Mouse (Mus musculus) kidney, embryonic 16.5 days (tissue): Measurements from ENCODE around the gene Slc17a5. TPM values are rescaled to one million over a fixed set of nuclear protein-coding genes. Genes with fewer than 3 reads are reported as not detected.

ENCODE experiments used
- ATAC-seq: fragments of 200-750 bp; cut with Nextera tagmentation; 2 replicates; pipeline ENCODE4 v1.8.0; 2017; ENCODE audit warnings: moderate TSS enrichment; ENCODE audit not compliant: low FRiP score, low TSS enrichment
- H3K27ac ChIP-seq: fragments of 300-500 bp; sonication (generic); 2 replicates; pipeline ENCODE4 v1.5.1; 2014; ENCODE audit warnings: low read length
- H3K27me3 ChIP-seq: fragments of 300-500 bp; sonication (generic); 2 replicates; pipeline ENCODE4 v1.6.1; 2014; ENCODE audit warnings: low read length, control low read depth, mixed read lengths; ENCODE audit not compliant: insufficient read depth
- H3K36me3 ChIP-seq: fragments of 300-500 bp; sonication (generic); 2 replicates; pipeline ENCODE4 v1.6.1; 2014; ENCODE audit warnings: low read length, control low read depth, mixed read lengths; ENCODE audit not compliant: insufficient read depth
- H3K4me1 ChIP-seq: fragments of 300-500 bp; sonication (generic); 2 replicates; pipeline ENCODE4 v1.6.1; 2014; ENCODE audit warnings: low read length, control low read depth, mixed read lengths; ENCODE audit not compliant: insufficient read depth
- H3K4me2 ChIP-seq: fragments of 300-500 bp; sonication (generic); replicated peaks from 2 replicates; pipeline ENCODE4 v1.6.1; 2014; ENCODE audit warnings: low read depth, low read length
- H3K4me3 ChIP-seq: fragments of 300-500 bp; sonication (generic); 2 replicates; pipeline ENCODE4 v1.5.1; 2014; ENCODE audit warnings: mild to moderate bottlenecking, low read length
- H3K9ac ChIP-seq: fragments of 300-500 bp; sonication (generic); replicated peaks from 2 replicates; pipeline ENCODE4 v1.6.1; 2014; ENCODE audit warnings: low read length
- H3K9me3 ChIP-seq: fragments of 300-500 bp; sonication (generic); 2 replicates; pipeline ENCODE4 v1.6.1; 2016; ENCODE audit warnings: low read length, control low read depth
- WGBS: fragments of 180-500 bp; shearing (Covaris S2); extraction: QIAGEN DNeasy Blood & Tissue Kit; methylation state at CpG from one replicate; pipeline ENCODE4 v1.1.7; 2014; 5-methylcytosine and 5-hydroxymethylcytosine counted together
- polyA plus RNA-seq: library from polyadenylated mRNA; unstranded; fragments of >200 nt; fragmentation: Nextera tagmentation; extraction: Ambion mirVana; gene quantifications from 2 replicates; pipeline ENCODE4 v1.2.1, GENCODE M21; 2015

Gene Slc17a5
- polyA plus RNA-seq, 1 experiment from 2014 or later, result 18.9 TPM

DNA sequence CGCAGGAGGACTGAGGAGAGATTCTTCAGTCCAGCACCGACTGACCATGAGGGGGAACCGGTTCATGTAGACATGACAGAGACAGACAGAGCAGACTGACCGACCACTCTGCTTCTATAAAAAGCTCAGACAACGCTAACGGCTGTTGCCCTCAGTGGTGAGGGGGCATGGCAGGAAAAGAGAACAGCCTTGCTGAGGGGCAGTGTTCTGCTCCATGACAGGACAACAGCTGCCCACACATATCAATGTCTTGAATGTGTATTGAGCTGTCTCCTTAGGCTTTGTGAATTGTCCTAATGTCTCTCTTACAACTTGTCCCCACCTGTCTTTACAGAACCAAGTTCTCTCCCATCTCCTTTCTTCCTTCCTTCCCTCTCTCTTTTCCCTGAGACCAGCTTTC is 49.4 kb downstream of the Slc17a5 start:
- WGBS, result 35% methylated on average over 6 of the region's 6 CpGs
- H3K9ac ChIP-seq, result no peak overlapping the region
- peak; percentile 72; the same call in 1 of the 2 replicates for ATAC-seq
- no peak overlapping the region for H3K4me3 ChIP-seq
- H3K4me1 ChIP-seq, result no peaks in the 10 kb centered on the region
- no peaks in the 10 kb centered on the region for H3K9me3 ChIP-seq
- H3K27me3 ChIP-seq, result no peaks in the 10 kb centered on the region
- no peak overlapping the region for H3K27ac ChIP-seq
- H3K36me3 ChIP-seq, result no peaks in the 10 kb centered on the region
- H3K4me2 ChIP-seq, result no peak overlapping the region

DNA sequence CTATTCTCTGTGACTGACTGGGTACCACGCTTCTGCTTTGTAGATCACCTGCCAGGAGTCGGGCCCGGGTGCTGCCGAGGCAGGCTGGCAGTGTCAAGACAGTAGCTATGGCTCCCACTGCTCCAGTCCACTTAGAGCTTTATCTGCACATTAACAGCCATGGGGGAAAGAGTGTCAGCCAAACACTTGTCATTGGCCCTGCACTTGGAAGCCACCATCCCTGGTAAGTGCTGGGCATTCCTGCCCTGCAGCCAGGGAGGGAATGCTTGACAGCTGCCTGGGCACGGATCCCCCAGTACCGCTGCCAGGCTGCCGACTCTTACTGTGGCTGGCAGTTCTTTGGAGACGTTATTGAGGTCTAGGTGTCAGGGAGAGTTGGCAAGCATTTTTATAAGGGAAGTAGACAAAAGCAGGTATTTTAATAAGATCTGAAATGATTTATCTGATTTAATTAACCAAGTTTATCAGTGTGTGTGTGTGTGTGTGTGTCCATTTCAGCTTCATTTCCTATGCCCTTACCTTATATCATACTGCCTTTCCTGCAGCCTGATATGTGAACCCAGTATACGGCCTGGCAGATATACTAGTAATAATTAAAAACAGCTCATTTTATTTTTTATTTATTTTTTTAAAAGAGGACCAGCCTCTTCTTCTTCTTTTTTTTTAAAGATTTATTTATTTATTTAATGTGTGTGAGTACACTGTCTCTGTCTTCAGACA is 50.5 kb downstream of the Slc17a5 start:
- H3K4me2 ChIP-seq, result no peak overlapping the region
- H3K27me3 ChIP-seq, result no peaks in the 10 kb centered on the region
- H3K36me3 ChIP-seq, result no peaks in the 10 kb centered on the region
- ATAC-seq, result no peak
- H3K27ac ChIP-seq, result no peak overlapping the region
- H3K9ac ChIP-seq, result no peak overlapping the region
- H3K9me3 ChIP-seq, result no peaks in the 10 kb centered on the region
- no peak overlapping the region for H3K4me3 ChIP-seq
- 90% methylated on average over 9 of the region's 9 CpGs for WGBS
- H3K4me1 ChIP-seq, result peaks cover 4% of the 10 kb centered on the region; the same call in 1 of the 2 replicates

DNA sequence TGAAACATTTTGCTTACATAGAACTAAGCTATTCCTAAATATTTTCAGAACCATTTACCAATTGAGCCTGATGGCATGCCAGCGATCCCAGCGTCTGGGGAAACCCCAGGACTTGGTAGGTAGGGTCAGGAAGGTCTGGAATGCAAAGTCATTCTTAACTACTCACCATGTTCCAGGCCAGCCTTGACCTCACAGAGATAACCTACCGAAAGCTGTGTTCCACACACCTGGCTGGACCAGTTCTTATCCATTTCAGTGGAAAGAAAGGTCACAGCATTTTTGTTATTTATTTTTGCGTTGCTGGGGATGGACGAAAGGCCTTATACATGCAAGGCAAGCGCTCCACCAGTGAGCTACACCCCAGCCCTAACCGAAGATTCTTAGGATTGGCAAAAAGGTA is 53.2 kb downstream of the Slc17a5 start:
- Histone ChIP-seq H3K9me3 (no peaks in the 10 kb centered on the region), H3K4me1 (peaks cover 13% of the 10 kb centered on the region; the same call in 1 of the 2 replicates), H3K4me3 (no peak overlapping the region), H3K9ac (no peak overlapping the region), H3K4me2 (no peak overlapping the region), H3K27me3 (no peaks in the 10 kb centered on the region), H3K27ac (no peak overlapping the region), H3K36me3 (no peaks in the 10 kb centered on the region)
- WGBS, result 91% methylated on average over 7 of the region's 7 CpGs
- no peak for ATAC-seq

DNA sequence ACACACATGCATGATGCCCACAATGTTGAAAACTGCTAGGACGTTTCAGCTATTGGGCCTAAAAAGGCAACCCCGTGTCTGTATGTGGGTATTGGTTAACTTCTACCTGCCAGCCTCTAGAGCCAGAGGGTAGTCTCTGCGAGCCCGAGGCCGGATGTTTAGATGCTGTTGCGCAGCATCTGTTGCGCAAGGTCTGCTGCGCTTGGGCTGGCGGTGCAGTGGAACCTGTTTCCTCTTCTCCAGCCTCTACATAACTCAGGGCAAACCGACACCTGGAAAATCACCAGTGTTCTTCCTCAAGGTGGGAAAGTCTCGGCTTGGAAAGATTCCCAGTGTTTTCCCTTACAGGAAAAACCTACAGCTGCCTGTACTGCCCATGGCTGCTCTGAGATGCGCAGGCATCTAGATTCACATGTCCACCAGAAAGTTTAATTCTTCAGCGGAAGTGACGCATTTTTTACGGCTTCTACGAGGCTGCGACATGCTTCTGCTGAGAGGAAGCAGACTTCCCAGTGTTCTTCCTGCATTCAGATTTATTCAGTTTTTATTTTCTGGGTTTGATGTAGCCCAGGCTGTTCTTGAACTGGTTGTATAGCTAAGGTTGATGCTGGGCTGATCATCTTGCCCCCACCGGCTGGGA is 54.4 kb downstream of the Slc17a5 start:
- 75% methylated on average over 18 of the region's 18 CpGs for WGBS
- Histone ChIP-seq H3K27me3 (no peaks in the 10 kb centered on the region), H3K36me3 (no peaks in the 10 kb centered on the region), H3K4me1 (peaks cover 13% of the 10 kb centered on the region), H3K9ac (no peak overlapping the region), H3K27ac (peak overlapping the region; percentile 84; the same call in 1 of the 2 replicates), H3K4me3 (no peak overlapping the region), H3K9me3 (no peaks in the 10 kb centered on the region), H3K4me2 (no peak overlapping the region)
- no peak for ATAC-seq

DNA sequence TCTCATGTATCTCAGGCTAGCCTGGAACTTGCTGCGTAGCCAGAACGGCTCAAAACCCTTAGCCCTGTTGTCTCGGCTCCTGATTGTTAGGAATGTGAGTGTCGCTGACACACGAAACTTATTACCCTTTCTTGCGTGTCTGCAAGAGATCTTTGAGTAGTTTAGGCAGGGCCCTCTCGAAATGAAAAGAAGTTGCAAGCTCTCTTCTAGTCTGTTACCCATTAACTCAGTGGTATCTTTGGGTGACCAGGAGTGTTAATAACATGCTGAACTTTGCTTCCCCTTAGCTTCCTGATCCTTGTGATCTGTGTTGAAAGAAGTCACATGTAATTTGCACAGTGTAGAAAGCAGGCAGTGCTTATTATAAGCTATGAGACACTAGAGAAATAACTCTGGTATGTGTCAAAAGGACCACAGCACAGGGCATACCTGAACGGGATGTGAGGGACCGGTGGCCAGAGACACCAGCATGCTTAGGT is 55.5 kb downstream of the Slc17a5 start:
- 27% methylated on average over 9 of the region's 9 CpGs for WGBS
- peak; percentile 55; the same call in 1 of the 2 replicates for ATAC-seq
- no peak overlapping the region; the same call in 1 of the 2 replicates for H3K4me2 ChIP-seq
- no peak overlapping the region for H3K4me3 ChIP-seq
- peaks cover 18% of the 10 kb centered on the region for H3K4me1 ChIP-seq
- H3K9ac ChIP-seq, result no peak overlapping the region; the same call in 1 of the 2 replicates
- H3K27ac ChIP-seq, result peak overlapping the region; percentile 84
- no peaks in the 10 kb centered on the region for H3K27me3 ChIP-seq
- no peaks in the 10 kb centered on the region for H3K36me3 ChIP-seq
- H3K9me3 ChIP-seq, result no peaks in the 10 kb centered on the region

DNA sequence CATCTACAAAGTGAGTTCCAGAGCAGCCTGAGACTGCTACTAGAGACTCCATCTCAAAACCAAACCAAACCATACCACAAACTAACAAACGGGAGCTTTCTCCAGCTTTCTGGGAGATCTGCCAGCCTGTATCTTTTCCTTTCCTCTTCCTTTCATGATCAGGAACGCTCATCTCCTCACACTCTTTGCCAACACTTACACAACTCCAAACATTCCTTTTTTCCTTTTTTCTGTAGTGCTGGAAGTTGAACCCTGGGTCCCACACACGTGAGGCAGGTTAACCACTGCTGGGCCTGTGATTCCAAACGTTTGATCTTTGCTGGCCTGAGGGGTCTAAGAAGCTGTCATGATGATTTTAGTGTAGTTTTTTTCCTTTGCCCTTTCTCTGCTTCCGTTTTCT is 56.0 kb downstream of the Slc17a5 start:
- Histone ChIP-seq H3K4me1 (peaks cover 18% of the 10 kb centered on the region), H3K9me3 (no peaks in the 10 kb centered on the region), H3K27me3 (no peaks in the 10 kb centered on the region), H3K9ac (no peak overlapping the region; the same call in 1 of the 2 replicates), H3K4me3 (no peak overlapping the region), H3K36me3 (no peaks in the 10 kb centered on the region), H3K4me2 (no peak overlapping the region; the same call in 1 of the 2 replicates), H3K27ac (peak overlapping the region; percentile 84)
- no peak for ATAC-seq
- 36% methylated on average over 5 of the region's 5 CpGs for WGBS

DNA sequence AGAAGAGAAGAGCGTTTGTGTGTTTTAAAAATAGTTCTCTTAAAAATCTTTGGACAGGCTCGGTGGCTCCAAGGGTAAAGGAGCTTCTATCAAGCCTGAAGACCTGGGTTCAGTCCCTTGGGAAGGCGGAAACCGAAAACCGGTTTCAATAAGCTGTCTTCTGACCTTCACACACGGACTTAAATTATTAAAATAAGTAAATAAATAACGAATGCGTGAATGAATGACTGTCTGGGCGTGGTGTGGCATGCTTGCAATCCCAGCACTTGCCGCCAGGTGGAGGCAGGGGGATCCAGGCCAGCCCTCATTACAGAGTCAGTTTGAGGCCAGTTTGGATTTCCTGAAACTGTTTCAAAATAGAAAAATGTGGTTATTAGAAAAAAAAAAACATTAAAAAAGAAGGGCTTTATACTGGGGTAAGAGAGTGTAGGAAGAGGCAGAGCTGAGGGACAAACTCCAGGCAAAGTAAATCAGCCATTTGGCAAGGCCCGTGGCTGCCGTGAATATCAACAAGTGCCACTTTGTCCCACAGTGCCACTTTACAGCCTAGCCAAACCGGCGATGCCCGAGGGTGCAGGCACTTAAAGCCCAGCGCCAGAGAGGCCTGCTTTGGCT is 60.0 kb downstream of the Slc17a5 start:
- WGBS, result 1% methylated on average over 16 of the region's 16 CpGs
- peaks cover 18% of the 10 kb centered on the region for H3K4me1 ChIP-seq

DNA sequence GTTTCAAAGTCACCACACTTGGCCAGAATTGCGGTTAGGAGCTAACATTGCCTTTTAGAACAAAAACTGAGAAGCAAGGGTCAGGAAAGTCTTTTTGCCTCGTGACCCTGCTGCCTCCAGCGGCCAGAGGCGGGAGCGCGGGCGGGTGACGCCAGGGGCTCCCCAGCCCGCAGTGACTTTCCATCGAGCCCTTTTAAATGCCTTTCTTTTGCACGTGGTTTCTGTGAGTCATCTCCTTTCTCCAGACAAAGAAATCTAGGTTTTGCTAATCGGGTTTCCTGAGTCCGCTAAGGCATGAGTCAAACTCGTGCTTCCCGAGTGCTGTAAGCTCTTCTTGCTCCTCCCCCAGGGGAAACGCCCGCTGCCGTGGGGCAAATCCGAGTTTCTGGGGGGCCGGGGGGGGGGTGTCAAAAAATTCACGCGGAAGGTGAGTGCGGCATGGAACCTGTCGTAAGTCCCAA is 60.5 kb downstream of the Slc17a5 start:
- Histone ChIP-seq H3K4me2 (peak overlapping the region; percentile 95), H3K4me3 (peak overlapping the region; percentile 61), H3K36me3 (no peaks in the 10 kb centered on the region), H3K9me3 (no peaks in the 10 kb centered on the region), H3K27ac (peak overlapping the region; percentile 96), H3K9ac (peak overlapping the region; percentile 73), H3K27me3 (no peaks in the 10 kb centered on the region), H3K4me1 (peaks cover 14% of the 10 kb centered on the region)
- 1% methylated on average over 24 of the region's 24 CpGs for WGBS
- ATAC-seq, result peak; percentile 81; the same call in 1 of the 2 replicates

More for the DNA sequence above, 60.0 kb downstream of the Slc17a5 start:
- ATAC-seq, result peak; percentile 68
- Histone ChIP-seq H3K4me3 (peak overlapping the region; percentile 61), H3K27ac (peak overlapping the region; percentile 96), H3K9ac (peak overlapping the region; percentile 73), H3K36me3 (no peaks in the 10 kb centered on the region), H3K9me3 (no peaks in the 10 kb centered on the region), H3K27me3 (no peaks in the 10 kb centered on the region), H3K4me2 (peak overlapping the region; percentile 95)

DNA sequence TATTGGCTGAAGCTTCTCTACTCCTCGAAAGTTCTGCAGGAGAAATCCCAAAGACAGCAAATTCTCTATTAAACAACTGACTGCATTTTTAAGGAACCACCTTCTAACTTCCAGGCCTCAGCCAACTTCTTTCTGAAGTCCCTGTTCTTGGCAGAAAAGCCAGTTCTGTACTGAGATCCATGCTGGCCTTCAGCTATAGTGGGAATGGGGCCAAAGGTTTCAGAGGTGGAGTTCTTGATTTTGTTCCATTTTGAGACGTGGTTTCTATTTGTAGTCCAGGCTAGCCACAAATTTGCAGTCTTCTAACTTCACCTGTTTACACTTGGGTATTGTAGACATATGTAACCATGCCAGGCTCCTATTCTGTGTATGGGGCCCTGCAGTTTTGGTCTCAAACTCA is 61.6 kb downstream of the Slc17a5 start:
- no peaks in the 10 kb centered on the region for H3K36me3 ChIP-seq
- peaks cover 10% of the 10 kb centered on the region for H3K4me1 ChIP-seq
- no peaks in the 10 kb centered on the region for H3K9me3 ChIP-seq
- H3K9ac ChIP-seq, result no peak overlapping the region
- no peak overlapping the region for H3K27ac ChIP-seq
- no peaks in the 10 kb centered on the region for H3K27me3 ChIP-seq
- no peak overlapping the region for H3K4me3 ChIP-seq
- H3K4me2 ChIP-seq, result no peak overlapping the region
- 90% methylated on average over 2 of the region's 2 CpGs for WGBS
- ATAC-seq, result no peak
